In genomic region chr12:29601223-29601622, GRCm38 (mm10) we compare ENCODE assay signal across 20 mouse cellular contexts.
"Had no signal": no experiment of that assay in that cellular context is flagged by ENCODE, and none has a peak within 500 bp of the region (broad histone marks: within the 10 kb centered on the region; RNA-seq: fewer than 3 reads in every experiment).

No protein-coding gene starts in this region.

- H3K27ac ChIP-seq: limb, embryonic 12.5 days; limb, embryonic 15.5 days; liver, embryonic 14.5 days; macrophage; midbrain, embryonic 10.5 days; stomach, postnatal 0 days had no signal

- DNase-seq: kidney, adult 2 months; kidney, postnatal 10 days; kidney, postnatal 36 days; left cerebral cortex, postnatal 4 days; liver, postnatal 0 days; lung, embryonic 14.5 days; midbrain, embryonic 14.5 days; right cerebral cortex, adult 18-20 months; right cerebral cortex, postnatal 14 days; right cerebral cortex, postnatal 4 days; thymus, postnatal 36 days had no signal

- H3K4me3 ChIP-seq: limb, embryonic 12.5 days; limb, embryonic 15.5 days; midbrain, embryonic 10.5 days had no signal

- ATAC-seq: intestine, postnatal 0 days; liver, postnatal 0 days; lung, postnatal 0 days had no signal

- H3K9me3 ChIP-seq: limb, embryonic 12.5 days; limb, embryonic 15.5 days; midbrain, embryonic 10.5 days had no signal

- H3K4me1 ChIP-seq: limb, embryonic 12.5 days; limb, embryonic 15.5 days; midbrain, embryonic 10.5 days had no signal

- H3K36me3 ChIP-seq: limb, embryonic 12.5 days; limb, embryonic 15.5 days; midbrain, embryonic 10.5 days had no signal

- H3K9ac ChIP-seq: limb, embryonic 12.5 days; limb, embryonic 15.5 days; liver, embryonic 14.5 days; liver, postnatal 0 days; lung, embryonic 14.5 days had no signal

- H3K27me3 ChIP-seq: limb, embryonic 12.5 days; limb, embryonic 15.5 days had no signal

- H3K4me2 ChIP-seq: limb, embryonic 12.5 days; limb, embryonic 15.5 days; liver, embryonic 11.5 days; lung, embryonic 14.5 days had no signal
